In genomic region chr5:147306638-147307397, GRCm38 (mm10) we compare ENCODE assay signal across 11 mouse cellular contexts. TPM values are rescaled to one million over a fixed set of nuclear protein-coding genes. Genes with fewer than 3 reads are reported as not detected.
DNase-seq lines count a peak whose midpoint lies in the region; ATAC-seq and TF ChIP-seq lines count a peak whose summit lies in the region.
"Had no signal": no experiment of that assay in that cellular context is flagged by ENCODE, and none has a peak within 500 bp of the region (broad histone marks: within the 10 kb centered on the region; RNA-seq: fewer than 3 reads in every experiment).

Gene Cdx2, minus strand, starts transcription at chr5:147307270.

- no peaks in the 10 kb centered on the region for H3K36me3 ChIP-seq in kidney, embryonic 16.5 days (ENCODE audit: insufficient read depth, low read length)
- no peaks in the 10 kb centered on the region for H3K36me3 ChIP-seq in kidney, adult 2 months (ENCODE audit: control insufficient read depth, insufficient read depth, low read length)
- no peaks in the 10 kb centered on the region for H3K36me3 ChIP-seq in embryonic facial prominence, embryonic 11.5 days (replicated peaks; ENCODE audit: control insufficient read depth, insufficient read depth, low read depth, low read length)
- H3K36me3 ChIP-seq in limb, embryonic 10.5 days = no peaks in the 10 kb centered on the region
- no peaks in the 10 kb centered on the region for H3K36me3 ChIP-seq in neural tube, embryonic 15.5 days

- H3K4me3 ChIP-seq in kidney, embryonic 16.5 days (ENCODE audit: low read length) = 0 out of 2 replicates have a peak within 1 kb of the TSS, but pooled peaks have one; percentile 3
- H3K4me3 ChIP-seq in kidney, adult 2 months (ENCODE audit: insufficient read depth, low read depth, low read length) = no peak within 1 kb of the TSS
- no peak within 1 kb of the TSS for H3K4me3 ChIP-seq in embryonic facial prominence, embryonic 11.5 days (ENCODE audit: low read depth, low read length)
- H3K4me3 ChIP-seq in limb, embryonic 10.5 days = peak within 1 kb of the TSS; percentile 40
- H3K4me3 ChIP-seq in neural tube, embryonic 15.5 days (replicated peaks) = peak within 1 kb of the TSS; percentile 8; the same call in 1 of the 2 replicates

- H3K27ac ChIP-seq in kidney, embryonic 16.5 days (ENCODE audit: low read length) = no peak within 1 kb of the TSS
- H3K27ac ChIP-seq in kidney, adult 2 months (ENCODE audit: insufficient read depth, low read depth, low read length) = no peak within 1 kb of the TSS
- no peak within 1 kb of the TSS for H3K27ac ChIP-seq in embryonic facial prominence, embryonic 11.5 days (replicated peaks; ENCODE audit: low read depth, low read length)
- H3K27ac ChIP-seq in limb, embryonic 10.5 days = 0 out of 2 replicates have a peak within 1 kb of the TSS, but pooled peaks have one; percentile 7
- H3K27ac ChIP-seq in neural tube, embryonic 15.5 days (replicated peaks) = no peak within 1 kb of the TSS
- H3K27ac ChIP-seq: macrophage had no signal

- DNase-seq in kidney, adult 2 months = no peak
- DNase-seq in embryonic facial prominence, embryonic 11.5 days (ENCODE audit: low spot score) = no peak
- peak; percentile 71 for DNase-seq in limb, embryonic 10.5 days (ENCODE audit: low spot score)
- no peak for DNase-seq in MN1 (ENCODE audit: low spot score)
- no peak for DNase-seq in frontal cortex, adult 2 months (ENCODE audit: extremely low spot score in 1 of 2, low spot score in 1 of 2)
- DNase-seq in cerebellum, adult 11 months = no peak
- DNase-seq: cerebellum, adult 9-11 months had no signal

- H3K4me2 ChIP-seq in kidney, embryonic 16.5 days (replicated peaks; ENCODE audit: low read depth, low read length) = 0 out of 2 replicates have a peak within 1 kb of the TSS, but pooled peaks have one; percentile 5
- H3K4me2 ChIP-seq in embryonic facial prominence, embryonic 11.5 days (ENCODE audit: low read depth, low read length) = 0 out of 2 replicates have a peak within 1 kb of the TSS, but pooled peaks have one; percentile 4
- peak within 1 kb of the TSS; percentile 11 for H3K4me2 ChIP-seq in neural tube, embryonic 15.5 days

- peaks cover 10% of the 10 kb centered on the region; the same call in 1 of the 2 replicates for H3K4me1 ChIP-seq in kidney, embryonic 16.5 days (ENCODE audit: insufficient read depth, low read length)
- no peaks in the 10 kb centered on the region for H3K4me1 ChIP-seq in kidney, adult 2 months (ENCODE audit: control insufficient read depth, insufficient read depth, low read length)
- H3K4me1 ChIP-seq in embryonic facial prominence, embryonic 11.5 days (ENCODE audit: control insufficient read depth, insufficient read depth, low read length) = peaks cover 7% of the 10 kb centered on the region; the same call in 1 of the 2 replicates
- H3K4me1 ChIP-seq in limb, embryonic 10.5 days = peaks cover 58% of the 10 kb centered on the region
- peaks cover 22% of the 10 kb centered on the region for H3K4me1 ChIP-seq in neural tube, embryonic 15.5 days

- peaks cover 100% of the 10 kb centered on the region for H3K27me3 ChIP-seq in kidney, embryonic 16.5 days (ENCODE audit: insufficient read depth, low read length)
- H3K27me3 ChIP-seq in kidney, adult 2 months (replicated peaks; ENCODE audit: control insufficient read depth, insufficient read depth, low read length) = peaks cover 3% of the 10 kb centered on the region
- peaks cover 91% of the 10 kb centered on the region for H3K27me3 ChIP-seq in embryonic facial prominence, embryonic 11.5 days (ENCODE audit: control insufficient read depth, insufficient read depth, low read length)
- H3K27me3 ChIP-seq in limb, embryonic 10.5 days (ENCODE audit: low read depth, poor library complexity, severe bottlenecking) = peaks cover 100% of the 10 kb centered on the region
- peaks cover 99% of the 10 kb centered on the region for H3K27me3 ChIP-seq in neural tube, embryonic 15.5 days (replicated peaks)

- TF ChIP-seq POLR2A in kidney, adult 2 months (IDR thresholded peaks at IDR 0.05; ENCODE audit: low read depth, low read length) = no peak

- H3K9me3 ChIP-seq in kidney, embryonic 16.5 days (ENCODE audit: low read length) = no peaks in the 10 kb centered on the region
- H3K9me3 ChIP-seq in embryonic facial prominence, embryonic 11.5 days (replicated peaks; ENCODE audit: control insufficient read depth, low read length) = no peaks in the 10 kb centered on the region
- H3K9me3 ChIP-seq in limb, embryonic 10.5 days (replicated peaks) = no peaks in the 10 kb centered on the region
- H3K9me3 ChIP-seq in neural tube, embryonic 15.5 days (replicated peaks) = no peaks in the 10 kb centered on the region

- no peak within 1 kb of the TSS for H3K9ac ChIP-seq in kidney, embryonic 16.5 days (replicated peaks; ENCODE audit: low read length)
- no peak within 1 kb of the TSS for H3K9ac ChIP-seq in embryonic facial prominence, embryonic 11.5 days (replicated peaks; ENCODE audit: low read length)
- no peak within 1 kb of the TSS for H3K9ac ChIP-seq in neural tube, embryonic 15.5 days (replicated peaks)

- ATAC-seq in kidney, embryonic 16.5 days (ENCODE audit: low FRiP score, low TSS enrichment) = no peak
- no peak for ATAC-seq in embryonic facial prominence, embryonic 11.5 days (replicated peaks; ENCODE audit: insufficient number of reproducible peaks, low FRiP score, low TSS enrichment, low read depth)
- ATAC-seq in neural tube, embryonic 15.5 days (ENCODE audit: low FRiP score) = no peak

- TF ChIP-seq CTCF in kidney, adult 2 months (conservative IDR thresholded peaks at IDR 0.05; ENCODE audit: insufficient read depth, insufficient read length, low read depth, low read length) = no peak

- under 1% methylated on average over 63 of the region's 63 CpGs for WGBS in kidney, embryonic 16.5 days
- 1% methylated on average over 63 of the region's 63 CpGs for WGBS in kidney, adult 2 months
- under 1% methylated on average over 63 of the region's 63 CpGs for WGBS in embryonic facial prominence, embryonic 11.5 days
- WGBS in limb, embryonic 10.5 days = under 1% methylated on average over 63 of the region's 63 CpGs
- WGBS in neural tube, embryonic 15.5 days = under 1% methylated on average over 57 of the region's 63 CpGs

RNA-seq across cellular contexts. Expression of gene Cdx2, which starts in this region (rescaled TPM):
- not detected in 2 replicates for polyA plus RNA-seq in kidney, embryonic 16.5 days (2015; fragmentation: Nextera tagmentation; extraction: Ambion mirVana)
- not detected in 2 replicates for polyA plus RNA-seq in kidney, adult 2 months (2012; rRNA removed)
- not detected in 2 replicates for polyA plus RNA-seq in embryonic facial prominence, embryonic 11.5 days (2014; fragmentation: Nextera tagmentation; extraction: Ambion mirVana)
- polyA plus RNA-seq in limb, embryonic 10.5 days (2016; fragmentation: Nextera tagmentation; extraction: Ambion mirVana) = 0.06 and 0.16 TPM in 2 replicates
- 3.1 TPM in 1 of 2 replicates, not detected in the other for polyA plus RNA-seq in neural tube, embryonic 15.5 days (2015; fragmentation: Nextera tagmentation; extraction: Ambion mirVana)
- 0.04 and 0.08 TPM in 2 replicates for polyA plus RNA-seq in frontal cortex, adult 2 months (2012; rRNA removed)
- polyA plus RNA-seq: macrophage; spleen, adult 2 months had no signal

Comparison
In these comparisons a context has a peak if more than half of its experiments do, and no peak if none do; other contexts are left out.
1. H3K4me3 ChIP-seq: peak in kidney, embryonic 16.5 days (single experiment) and neural tube, embryonic 15.5 days (single experiment); none in kidney, adult 2 months (single experiment) and embryonic facial prominence, embryonic 11.5 days (single experiment).
2. Peak in DNase-seq, H3K4me3 ChIP-seq and H3K27ac ChIP-seq in limb, embryonic 10.5 days; RNA of the gene not detected or under 1 TPM.
3. Peak in every context shown above with its lines, with median percentiles within 50 percentile points of each other: H3K4me2 ChIP-seq.